Mouse (Mus musculus) hematopoietic stem cell, adult 5-6 weeks (primary cell): ENCODE measurements around the gene Plce1. TPM values are rescaled to one million over a fixed set of nuclear protein-coding genes. Genes with fewer than 3 reads are reported as not detected.

ENCODE experiments used
- ATAC-seq, 2 experiments: fragments of 125-278 bp in 1 of 2; replicated peaks in 1 of 2; 2 replicates each; pipeline ENCODE4 v1.8.0; 2016 to 2017; ENCODE audit warnings: inconsistent platforms in 2 of 2, mild to moderate bottlenecking in 2 of 2, moderate number of reproducible peaks in 2 of 2, low read depth in 1 of 2, moderate TSS enrichment in 1 of 2; ENCODE audit not compliant: low FRiP score in 2 of 2, poor library complexity in 2 of 2, severe bottlenecking in 2 of 2, insufficient read depth in 1 of 2, low TSS enrichment in 1 of 2
- total RNA-seq: library from RNA; stranded (forward); fragments of 172-1452, 232-1000 nt; gene quantifications from 2 replicates; pipeline ENCODE4 v1.2.3, GENCODE M21; 2017

Plce1 gene
- total RNA-seq, 1 experiment from 2014 or later: not detected

DNA sequence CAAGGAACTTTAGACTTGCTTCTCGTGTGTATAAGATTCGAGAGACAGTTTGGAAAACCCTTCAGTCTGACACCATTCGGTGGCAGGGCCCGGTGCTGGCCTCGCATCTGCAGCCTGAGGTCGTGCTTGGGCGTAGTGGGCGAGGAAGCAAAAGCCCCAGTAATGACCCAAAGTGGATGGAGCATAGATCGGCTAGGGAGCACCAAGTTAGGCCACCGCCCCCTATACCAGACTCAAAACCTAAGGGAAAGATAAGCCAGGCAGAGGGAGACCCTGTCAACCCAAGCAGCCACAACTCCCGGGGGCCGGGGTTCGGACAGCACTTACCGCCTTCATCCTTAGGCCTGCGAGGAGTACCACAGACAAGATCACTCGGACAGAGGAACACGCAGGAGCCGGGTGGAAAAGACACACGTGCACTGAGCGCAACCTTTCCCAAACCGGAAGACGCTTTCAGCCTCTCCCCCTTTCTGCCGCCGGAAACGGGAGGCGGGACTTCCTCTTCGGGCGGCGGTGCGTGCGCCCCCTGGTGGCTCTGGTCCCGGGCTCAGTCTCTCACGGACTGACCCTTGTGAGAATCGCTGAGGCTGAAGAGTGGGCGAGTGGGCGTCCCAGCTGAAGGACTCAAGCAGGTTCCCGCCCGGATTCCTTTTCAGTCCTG is 338.0 kb downstream of the Plce1 start, which contains the start of gene Noc3l:
TSS of gene Noc3l (minus strand) at position 472 of the 661 bp plus-strand sequence.
- peak; percentile 95 to 96 for ATAC-seq

DNA sequence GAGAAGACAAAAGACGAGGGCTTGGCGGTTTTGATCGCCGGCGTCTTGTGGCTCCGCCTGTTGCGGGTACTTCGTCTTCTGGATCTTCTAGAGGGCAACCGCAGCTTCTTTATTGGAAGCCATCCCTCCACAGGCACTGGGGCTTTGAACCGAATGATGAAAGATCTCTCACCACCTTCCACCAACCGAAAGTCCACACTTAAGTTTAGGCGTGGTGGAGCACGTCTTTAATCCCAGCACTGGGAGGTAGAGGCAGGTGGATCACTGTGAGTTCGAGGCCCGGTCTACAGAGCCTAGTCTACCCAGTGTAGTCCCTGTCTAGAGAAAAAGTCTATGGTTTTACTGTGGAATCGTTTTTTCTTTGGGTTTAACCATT is 338.5 kb downstream of the Plce1 start:
- ATAC-seq: peak; percentile 55 to 56

- no peak for ATAC-seq
These were observed 339.4 kb downstream of the Plce1 start for GRCm38 (mm10) chr19:38820186-38820804.

DNA sequence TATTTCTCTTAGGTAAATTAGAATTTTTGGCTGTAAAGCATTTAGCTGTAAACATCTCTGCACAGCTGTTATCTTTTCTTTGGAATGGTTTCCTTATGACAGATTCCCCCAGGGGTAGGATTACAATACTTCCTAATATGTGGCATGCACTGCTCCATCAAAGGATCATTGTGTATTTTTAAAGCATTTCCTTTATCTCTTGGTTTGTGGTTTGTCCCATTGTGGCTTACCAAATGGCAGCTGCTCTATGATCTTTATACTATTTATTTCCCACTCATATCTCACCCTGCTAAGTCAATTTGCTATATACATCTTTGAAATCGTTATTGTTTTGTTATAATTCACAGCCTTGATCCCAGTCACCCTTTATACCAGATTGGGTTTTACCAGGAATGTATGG is 352.3 kb downstream of the Plce1 start:
- ATAC-seq: no peak

Other genes starting within 250 kb of the Plce1 start
- 3.0 TPM in 1 of 2 replicates, not detected in the other for gene Lgi1, start 216.6 kb upstream of the Plce1 start, total RNA-seq
- 6.5 and 10.9 TPM in 2 replicates for gene Slc35g1, start 85.1 kb upstream of the Plce1 start, total RNA-seq